Mouse (Mus musculus) natural killer cell, adult 2 months (primary cell): ENCODE results near the gene Tbc1d23.
"Not testable (repeated sequence)": the region's sequence is repeated elsewhere in the genome, so short reads cannot be mapped to it uniquely, and the experiment has no call there.

Source experiments
- DNase-seq, 2 experiments: peaks; one replicate each; pipeline ENCODE4 v3.0.0; 2022; ENCODE audit warnings: low spot score in 2 of 2

Gene Tbc1d23

DNA sequence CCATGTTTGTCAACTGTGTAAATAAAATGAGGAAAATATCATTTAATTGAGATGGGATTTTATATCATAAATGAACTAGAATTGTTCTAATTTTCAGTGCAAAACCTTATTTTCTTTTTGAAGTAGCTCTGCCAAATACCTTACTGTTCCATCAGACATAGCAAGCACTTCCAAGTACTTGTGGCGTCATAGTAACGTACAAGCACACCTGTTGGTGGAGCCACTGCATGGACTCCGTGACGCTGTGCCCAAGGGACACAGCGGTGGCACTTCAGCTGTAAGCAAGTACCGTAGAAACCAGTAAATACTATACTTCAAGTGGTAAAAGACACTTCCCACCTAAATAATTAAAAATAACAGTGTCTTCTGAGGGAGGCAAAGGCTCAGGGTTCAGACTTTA lies 10.9 kb downstream of the Tbc1d23 start:
- DNase-seq: no peak

DNA sequence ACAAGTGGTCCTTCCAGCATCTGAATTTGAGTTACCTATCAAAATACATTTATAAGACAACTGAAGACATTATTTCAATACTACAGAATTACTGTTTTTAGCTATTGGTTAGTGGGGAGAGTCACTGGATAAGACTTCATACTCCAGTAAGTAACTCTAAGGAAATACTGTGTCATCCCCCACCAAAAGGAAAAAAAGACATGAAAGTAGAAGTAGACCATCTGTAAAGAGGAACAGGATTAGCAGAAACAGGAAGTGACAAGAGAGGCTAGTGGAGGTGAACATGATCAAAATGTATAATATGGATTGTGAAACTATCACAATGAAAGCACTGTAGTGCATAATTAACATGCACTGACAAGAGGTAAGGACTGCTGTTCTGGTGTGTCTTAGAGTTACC lies 15.3 kb downstream of the Tbc1d23 start:
- no peak for DNase-seq

DNA sequence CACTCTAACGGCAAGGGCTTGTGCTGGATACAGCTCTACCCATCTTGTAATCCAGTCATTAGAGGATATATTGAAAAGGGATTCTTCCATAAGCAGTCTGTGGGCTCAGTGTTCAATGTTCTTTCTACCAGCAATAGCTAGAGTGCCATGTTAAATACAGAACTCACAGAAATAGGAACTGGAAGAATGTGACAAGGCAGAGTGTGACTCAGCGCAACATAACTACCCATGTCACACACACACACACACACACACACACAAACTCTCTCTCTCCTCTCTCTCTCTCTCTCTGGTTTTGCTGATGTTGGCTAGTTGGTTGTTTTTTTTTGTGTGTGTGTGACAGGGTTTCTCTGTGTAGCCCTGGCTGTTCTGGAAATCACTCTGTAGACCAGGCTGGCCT lies 20.3 kb downstream of the Tbc1d23 start:
- no peak for DNase-seq

DNA sequence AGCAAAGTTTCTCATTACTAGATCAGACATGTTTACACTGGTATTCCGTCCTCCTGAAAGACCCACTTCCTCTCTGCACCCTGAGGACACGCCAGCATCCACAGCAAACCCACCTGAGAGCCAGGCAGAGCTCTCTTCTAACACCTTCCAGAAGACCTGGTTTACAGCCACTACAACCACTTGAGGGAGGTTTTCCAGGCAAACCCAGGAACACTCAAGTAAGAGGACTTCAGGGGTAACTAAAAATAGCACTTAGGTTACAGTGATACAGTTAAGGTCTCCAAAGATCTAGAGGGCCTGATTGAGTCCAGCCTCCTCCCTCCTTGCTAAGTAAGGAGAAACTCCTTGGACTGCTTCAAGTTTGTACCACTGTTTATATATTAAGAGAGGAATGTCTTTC lies 23.0 kb downstream of the Tbc1d23 start:
- no peak for DNase-seq

DNA sequence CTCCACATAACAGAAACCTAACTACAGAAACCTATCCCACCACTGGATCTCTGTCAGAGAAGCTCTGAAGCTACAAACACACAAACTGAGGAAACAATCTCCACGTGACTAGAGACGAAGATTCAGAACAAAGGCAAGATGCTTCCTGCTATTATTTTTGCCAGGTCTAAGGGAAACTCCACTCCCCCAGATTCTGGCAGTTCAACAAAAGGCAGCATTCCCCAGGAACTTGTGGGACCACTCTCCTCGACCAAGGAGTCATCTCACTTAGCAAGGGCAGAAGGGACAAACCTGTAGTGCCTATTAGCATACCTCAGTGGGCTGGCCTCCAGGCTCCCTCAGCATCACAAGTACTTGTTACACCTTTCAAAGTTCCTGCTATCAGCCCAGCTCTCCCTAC lies 34.0 kb downstream of the Tbc1d23 start:
- DNase-seq: no peak

DNA sequence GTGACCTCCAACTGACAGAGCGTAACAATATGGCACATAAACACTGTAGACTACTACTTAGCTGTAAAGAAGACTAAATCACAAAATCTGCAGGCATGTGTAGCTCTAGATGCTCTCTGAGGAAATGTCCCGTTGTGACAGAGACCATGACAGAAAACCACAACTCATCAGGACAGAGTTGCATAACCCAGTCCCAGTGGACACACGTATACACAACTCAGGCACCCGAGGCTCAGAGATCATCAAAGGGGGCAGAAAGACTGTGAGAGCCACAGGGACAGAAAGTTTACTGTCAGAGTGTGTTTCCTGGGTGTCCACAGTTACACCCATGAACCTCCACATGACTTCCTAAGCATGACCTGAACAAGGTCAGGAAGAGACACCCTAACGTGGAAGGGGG lies 34.7 kb downstream of the Tbc1d23 start:
- no peak for DNase-seq

DNA sequence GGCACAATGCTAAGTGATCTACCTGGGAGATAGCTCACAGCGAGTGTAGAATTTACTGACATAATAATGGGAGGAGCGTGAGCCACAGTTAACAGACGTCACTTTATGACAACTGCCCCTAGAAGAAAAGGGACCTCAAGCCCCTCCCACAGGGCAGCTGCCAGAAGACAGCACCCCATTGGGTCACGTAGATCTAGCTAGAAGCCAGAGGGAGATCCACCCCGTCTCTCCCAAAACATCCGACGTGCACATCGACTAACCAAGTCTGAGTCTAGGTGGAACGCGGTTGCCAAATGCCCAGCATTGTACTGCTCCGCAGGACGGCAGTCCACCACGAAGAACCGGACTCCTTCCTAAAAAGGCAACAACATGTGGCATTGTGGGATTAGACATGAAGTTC lies 40.1 kb downstream of the Tbc1d23 start:
- no peak for DNase-seq

DNA sequence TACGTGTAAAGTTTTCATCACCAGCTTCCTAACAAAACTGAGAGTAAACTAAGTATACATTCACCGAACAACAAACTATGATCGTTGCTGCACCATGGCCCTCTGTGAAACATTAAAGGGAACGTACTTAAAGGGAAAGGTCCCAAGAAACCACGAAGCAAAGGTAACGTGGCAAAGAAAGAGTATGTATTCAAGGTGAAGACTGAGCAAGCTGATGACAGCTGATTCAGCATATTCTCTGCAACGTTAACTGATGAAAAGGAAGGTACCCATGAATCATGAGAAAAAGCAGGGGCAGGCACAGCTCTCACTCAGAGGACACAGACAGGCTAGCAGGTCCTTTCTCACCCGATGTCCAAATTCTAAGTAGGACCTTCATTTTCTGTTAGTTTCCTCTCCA lies 40.9 kb downstream of the Tbc1d23 start:
- no peak for DNase-seq

DNA sequence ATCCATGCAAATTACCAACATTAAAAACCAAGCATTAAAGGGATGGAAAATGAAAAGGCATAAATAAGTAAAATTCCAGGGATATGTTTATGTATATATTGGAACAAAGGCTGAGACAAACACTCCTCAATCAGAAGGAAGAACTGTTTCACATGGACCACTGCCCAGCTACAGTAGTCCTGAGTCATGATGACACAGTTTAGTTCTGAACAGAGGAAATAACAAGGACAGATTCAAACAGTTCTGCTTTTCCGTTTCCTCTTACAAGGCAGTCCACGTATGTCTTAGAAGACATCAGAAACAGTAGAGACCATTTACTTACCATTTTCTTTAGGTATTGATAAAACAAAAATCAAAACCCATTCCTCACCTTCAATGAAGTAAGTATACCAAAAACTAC lies 41.8 kb downstream of the Tbc1d23 start:
- DNase-seq: no peak

DNA sequence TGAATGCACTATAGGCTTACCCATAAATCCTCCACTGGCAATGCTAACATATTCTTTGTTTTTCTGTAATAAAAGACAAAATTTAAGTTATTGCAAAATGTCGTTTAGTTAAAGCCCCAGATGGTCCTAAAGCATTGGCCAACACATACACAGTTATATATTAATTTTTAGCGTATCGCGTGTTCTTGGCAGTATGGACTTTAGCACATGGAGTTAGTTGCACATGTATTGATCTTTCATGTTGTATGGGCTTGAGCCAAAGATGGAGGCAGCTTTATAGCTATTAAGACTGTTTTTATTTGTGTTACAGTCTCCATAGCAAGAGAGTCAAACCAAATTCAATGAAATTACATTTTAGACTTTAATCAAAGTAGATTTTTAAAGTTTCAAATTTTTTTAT lies 44.7 kb downstream of the Tbc1d23 start:
- DNase-seq: no peak

DNA sequence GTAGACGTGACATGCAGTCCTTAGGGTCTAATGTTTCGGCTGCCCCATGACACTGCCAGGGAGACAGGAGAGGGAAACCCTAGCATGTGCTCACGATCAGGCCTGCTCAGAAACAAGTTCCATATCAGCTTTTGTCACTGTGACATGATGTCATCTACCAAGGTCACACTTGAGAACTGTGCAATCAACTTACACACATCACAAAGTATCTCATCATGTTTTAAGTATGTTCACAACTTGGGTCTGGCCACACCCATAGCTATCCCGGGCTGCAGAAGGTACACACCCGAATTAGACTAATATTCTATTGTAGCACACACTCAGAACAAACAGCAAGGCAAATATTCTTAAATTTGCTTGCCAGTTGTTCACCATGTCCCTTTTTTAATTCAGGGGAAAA lies 49.3 kb downstream of the Tbc1d23 start:
- DNase-seq: no peak

DNA sequence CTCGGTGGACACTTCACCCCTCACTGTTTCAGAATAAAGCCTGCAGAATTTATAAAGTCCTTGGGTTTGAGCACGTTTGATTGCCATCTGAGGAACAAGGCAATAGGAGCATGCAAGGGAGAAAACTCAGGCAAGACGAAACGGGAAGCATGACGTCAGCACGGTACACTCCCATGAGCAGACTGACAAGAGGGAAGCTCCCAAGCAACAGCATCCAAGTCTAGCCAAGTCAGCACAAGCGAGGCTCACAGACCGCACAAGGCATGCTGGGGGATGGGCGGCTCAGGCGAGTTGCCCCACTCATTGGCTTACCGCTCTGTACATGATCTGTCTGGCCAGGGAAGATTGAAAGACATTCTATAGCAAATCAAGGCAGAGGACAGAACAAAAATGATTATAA lies 50.1 kb downstream of the Tbc1d23 start:
- DNase-seq: no peak

DNA sequence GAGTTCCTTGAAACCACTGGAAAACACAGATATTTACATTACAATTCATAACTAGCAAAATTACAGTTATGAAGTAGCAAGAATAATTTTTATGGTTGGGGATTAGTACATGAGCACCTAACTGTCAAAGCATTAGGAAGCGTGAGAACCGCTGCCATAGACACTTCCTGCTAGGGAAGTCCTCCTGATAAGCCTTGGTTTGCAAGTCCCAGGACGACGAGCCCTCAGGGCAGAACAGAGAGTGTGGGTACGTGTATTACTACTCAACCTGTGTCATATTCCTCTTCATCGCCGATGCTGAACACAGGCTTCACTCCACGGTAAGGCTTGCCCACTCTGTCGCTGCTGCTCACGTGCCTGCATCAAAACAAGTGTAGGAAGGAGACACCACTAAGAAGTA lies 53.6 kb downstream of the Tbc1d23 start:
- no peak for DNase-seq

DNA sequence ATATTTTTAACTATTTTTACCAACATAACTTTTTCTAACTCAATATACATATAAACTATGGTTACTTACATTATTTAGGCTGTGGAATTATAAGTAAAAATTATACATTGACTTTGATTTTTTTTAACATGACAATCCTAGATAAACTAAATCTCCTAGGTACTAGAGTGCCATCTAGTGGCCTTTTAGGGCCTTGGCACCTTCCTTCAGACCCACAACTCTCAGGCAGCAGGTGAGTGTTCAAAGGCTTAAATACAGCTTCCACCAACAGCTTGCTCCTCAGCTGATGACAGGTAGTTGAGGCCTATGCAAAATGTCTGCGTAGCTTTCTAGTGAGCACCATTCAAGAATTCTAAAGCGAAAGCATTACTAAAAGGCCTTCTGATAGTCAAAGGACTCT lies 54.0 kb downstream of the Tbc1d23 start:
- peak; percentile 30 to 34 for DNase-seq

DNA sequence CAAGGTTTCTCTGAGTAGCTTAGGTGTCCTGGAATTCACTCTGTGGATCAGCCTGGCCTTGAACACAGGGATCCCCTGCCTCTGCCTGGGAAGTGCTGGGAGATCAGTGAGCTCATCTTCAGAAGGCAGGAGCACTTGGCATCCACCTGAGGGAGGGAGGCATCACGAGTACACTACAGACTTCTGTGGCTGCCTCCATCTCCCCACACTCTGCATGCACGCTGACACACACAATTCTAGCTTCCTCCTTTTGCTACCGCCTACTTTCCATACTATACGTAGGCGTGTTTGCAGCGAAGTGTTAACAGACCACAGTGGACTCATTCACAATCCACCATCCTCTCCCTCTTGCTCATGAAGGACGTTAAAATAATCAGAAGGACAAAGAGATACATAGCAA lies 55.0 kb downstream of the Tbc1d23 start:
- DNase-seq: no peak

DNA sequence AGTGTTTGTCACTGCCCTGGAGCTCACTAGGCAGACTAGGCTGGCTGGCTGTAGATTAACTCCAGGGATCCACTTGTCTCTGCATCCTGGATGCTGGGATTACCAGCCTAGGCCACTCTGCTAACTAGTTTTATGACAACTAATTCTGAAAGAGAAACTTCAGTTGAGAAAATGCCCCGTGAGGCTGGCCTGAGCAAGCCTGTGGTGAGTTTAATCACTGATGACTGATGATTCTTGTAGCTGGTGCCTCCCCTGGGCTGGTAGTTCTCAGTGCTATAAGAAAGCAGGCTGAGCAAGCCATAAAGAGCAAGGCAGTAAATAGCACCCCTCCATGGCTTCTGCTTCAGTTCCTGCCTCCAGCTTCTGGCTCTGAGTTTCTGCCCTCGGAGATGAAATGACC lies 55.6 kb downstream of the Tbc1d23 start:
- no peak for DNase-seq

DNA sequence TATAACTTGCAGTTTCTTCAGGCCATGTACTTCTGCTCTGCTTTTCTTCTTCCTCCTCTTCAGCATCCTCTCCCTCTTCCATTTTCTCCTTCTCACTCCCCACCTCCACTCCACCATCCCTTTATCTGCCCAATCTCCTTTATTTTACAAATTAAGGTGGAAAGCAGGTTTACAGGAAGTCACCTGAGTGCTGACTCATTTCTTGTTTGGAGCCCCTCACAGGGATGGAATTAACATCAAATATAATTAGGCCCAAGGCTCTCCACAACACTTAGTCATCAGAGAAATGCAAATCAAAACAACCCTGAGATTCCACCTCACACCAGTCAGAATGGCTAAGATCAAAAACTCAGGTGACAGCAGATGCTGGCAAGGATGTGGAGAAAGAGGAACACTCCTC lies 56.8 kb downstream of the Tbc1d23 start:
- DNase-seq: not testable (repeated sequence)

DNA sequence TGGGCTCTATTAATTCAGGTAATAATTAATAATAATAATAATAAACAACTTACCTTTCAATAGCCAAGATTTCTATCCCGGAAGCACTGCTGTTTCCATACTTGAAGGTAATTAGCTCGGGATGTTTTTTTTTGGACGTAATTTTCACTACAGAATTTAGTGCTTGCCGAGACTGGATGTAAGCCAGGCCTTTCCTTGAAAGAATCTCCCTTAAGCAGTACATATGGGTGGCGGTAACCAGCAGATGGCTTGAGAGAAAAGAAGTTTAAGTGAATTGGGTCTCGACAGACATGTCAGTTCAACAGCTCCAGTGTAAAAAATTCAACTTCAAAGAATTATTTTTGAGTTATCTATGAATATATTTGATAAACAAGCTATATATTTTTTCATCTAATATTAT lies 59.7 kb downstream of the Tbc1d23 start:
- no peak for DNase-seq

DNA sequence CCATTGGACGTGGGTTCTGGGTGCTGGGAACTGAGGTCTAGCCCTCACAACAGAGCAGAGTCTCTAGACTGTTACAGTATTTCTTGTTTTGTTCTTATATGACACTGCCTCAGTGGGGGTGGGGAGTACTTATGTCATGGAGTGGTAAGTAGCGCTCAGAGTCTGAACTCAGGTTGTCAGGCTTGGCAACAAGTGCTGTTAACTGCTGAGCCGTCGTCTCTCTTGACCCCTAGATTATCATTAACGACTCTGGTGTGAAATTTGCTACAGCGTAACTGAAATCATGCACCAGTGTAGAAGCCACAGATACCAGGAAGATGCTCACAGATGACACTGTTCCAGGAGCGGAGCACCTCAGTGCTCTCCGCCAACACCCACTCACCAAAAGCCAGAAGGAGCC lies 60.1 kb downstream of the Tbc1d23 start:
- DNase-seq: no peak

DNA sequence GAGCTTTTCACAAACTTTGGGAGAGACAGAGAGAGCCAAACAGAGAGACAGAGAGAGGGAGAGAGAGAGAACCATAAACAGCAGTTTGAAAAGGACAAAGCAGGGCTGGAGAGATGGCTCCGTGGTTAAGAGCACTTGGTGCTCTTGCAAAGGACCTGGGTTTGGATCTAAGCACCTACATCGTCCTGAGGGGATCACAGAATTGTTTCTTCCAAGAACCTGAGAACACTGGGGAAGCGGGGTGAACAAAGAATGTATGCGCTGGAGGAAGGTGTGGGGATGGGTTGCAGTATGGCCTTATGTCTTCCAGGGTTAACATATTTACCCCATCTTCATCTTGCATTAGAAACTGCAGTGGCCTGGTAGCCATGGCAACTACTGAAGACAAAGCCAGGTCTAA lies 63.1 kb downstream of the Tbc1d23 start:
- DNase-seq: no peak

DNA sequence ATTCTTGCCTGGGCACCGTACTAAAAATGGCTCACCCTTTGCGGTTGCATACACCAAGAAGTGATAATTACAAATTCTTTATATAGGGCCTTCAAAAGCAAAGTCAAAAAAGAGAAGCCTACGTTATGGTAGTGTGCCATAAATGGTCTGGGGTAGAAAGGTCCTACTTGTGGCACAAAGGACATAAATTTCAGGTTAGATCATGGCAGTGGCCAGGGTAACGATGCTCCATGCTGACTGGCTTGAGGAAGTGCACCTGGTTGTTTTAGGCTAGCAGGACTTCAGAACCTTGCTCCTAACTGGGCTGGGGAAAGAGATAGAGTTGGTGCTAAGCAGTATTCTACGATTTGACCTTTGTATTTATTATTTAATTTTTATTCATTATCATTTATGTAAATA lies 63.8 kb downstream of the Tbc1d23 start:
- DNase-seq: no peak

DNA sequence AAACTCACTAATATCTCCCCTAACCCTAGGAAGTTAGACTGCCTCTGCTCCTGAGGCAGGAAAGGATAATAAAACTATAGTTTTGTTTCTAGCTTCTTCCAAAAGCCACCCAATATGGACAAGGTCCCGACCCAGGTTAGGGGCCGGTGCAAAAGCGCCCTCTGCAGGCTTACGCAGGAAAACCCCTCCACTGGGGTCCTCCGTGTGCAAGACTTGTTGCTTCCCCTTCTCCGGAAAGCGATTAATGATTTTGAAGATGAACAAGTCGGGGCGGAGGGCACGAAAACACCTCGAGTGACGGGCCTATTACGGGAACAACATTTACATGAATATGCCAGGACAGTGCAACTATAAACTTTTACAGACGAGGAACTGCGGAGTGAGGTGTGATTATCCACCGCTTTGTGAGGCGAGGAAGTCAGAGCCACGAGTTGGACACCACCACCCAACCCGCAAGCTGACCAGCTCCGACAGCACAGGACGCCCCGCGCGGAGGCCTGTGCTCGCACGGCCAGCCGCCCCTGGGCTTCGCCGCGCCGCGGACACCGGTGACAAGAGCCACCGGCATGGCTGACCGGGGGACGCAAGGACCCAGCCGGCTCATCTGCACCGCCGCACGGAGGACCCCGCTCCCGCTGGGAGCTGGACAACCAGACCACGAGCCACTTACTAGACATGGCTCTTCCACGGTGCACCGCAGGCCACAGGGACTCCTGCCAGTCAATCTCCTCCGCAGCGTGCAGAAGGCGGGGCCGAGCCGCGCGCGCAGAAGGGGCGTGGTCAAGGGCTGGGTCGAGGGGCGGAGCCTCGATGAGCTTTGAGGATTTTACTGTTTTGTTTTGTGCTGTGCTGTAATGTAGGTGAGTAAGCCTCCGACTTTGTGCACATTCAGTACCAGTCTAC lies 64.4 kb downstream of the Tbc1d23 start, which contains the start of gene Nit2:
Nit2 (minus strand) TSS at position 731 of the 903 bp plus-strand sequence.
- peak; percentile 89 to 93 for DNase-seq

DNA sequence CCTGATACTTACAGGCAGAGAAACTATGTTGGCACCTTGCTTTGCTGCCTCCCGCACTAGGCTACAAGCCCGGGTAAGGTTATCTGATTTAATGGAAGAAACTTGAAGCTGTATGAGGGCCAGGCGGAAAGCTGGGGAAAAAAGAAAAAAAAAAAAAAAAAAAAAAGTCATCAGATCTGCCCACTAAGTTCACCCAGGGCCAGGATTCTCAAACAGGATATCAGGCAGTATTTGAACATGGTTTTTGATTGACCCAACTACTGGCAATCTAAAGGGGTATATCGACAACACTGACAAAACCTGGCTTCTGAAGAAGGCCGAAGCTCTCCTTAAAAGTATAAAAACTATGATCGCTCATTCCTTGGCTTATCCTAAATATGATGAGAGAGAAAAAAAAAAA lies 65.2 kb downstream of the Tbc1d23 start:
- DNase-seq: no peak

DNA sequence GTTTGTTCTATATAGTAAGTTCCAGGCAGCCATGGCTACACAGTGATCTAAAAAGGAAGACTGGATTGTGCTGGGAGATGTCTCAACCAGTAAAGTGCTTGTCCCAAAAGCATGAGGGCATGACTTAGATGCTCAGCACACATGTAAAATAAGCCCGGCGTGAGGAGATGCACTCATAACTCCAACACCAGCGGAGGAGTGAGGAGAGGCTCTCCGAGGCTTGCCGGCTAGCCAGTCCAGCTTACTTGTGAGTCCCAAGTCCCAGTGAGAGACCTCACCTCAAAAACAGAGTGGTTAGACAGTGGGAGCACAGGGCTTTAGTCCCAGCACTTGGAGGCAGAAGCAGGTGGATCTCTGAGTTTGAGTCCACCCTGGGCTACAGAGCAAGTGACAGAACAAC lies 66.1 kb downstream of the Tbc1d23 start:
- DNase-seq: no peak
